Mouse (Mus musculus): ENCODE measurements around the gene Npas3.

DNA sequence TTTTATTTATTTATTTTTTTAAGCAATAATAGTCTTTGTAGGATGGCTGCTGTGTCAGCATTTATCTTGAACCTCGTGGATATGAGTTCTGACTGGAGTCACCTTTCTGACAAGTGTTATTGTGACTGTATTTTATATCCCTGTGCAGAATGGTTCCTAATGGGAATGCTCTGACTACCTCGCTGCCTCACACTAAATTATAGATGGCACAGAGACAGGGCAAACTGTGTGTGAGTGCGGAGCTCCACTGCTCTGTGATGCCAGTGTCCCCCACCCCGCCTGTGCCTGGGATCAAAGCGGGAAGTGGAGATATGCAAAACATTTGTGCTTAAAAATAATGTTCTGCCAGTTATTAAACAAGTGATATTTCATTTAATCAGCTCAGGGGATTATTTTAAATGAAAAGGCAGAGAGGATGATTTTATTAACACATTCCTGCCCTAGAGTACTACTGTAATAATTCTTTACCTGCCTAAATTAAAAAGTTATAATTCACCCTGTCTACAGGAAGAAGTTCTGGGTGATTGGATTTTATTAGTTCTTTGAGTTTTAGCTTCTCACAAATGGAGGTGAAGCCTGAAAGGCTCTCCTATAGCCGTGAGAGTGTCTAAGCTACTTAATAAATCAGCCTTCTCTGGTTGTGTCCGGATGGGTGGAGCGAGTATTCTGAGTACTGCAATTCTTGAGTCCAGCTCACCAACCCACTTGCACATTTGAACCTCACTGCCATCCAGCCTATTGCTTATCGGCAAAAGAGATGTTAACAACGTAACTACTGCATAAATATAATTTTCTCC lies 721.1 kb downstream of the Npas3 start:
- TF ChIP-seq POLR2A (IDR thresholded peaks at IDR 0.05; ENCODE audit: insufficient read length, low read depth) (no peak), MYOD1 (IDR thresholded peaks at IDR 0.05; ENCODE audit: control insufficient read depth in 1 of 3, insufficient read length in 2 of 3, low read depth in 2 of 3) (no peak), MAX (IDR thresholded peaks at IDR 0.05; ENCODE audit: low read depth) (no peak), E2F4 (IDR thresholded peaks at IDR 0.05; ENCODE audit: insufficient read depth) (no peak), TCF12 (IDR thresholded peaks at IDR 0.05; ENCODE audit: insufficient read depth, poor library complexity, severe bottlenecking) (no peak), REST (IDR thresholded peaks at IDR 0.05; ENCODE audit: insufficient read depth, insufficient read length) (no peak), USF1 (IDR thresholded peaks at IDR 0.05; ENCODE audit: low read depth) (no peak)
